Mouse (Mus musculus) liver (tissue): ENCODE results near the gene Synm.

Experiments used
- DNase-seq: peaks from one replicate; pipeline ENCODE4 v3.0.0-alpha.2; 2020; ENCODE audit warnings: mixed read lengths

Gene Synm

DNA sequence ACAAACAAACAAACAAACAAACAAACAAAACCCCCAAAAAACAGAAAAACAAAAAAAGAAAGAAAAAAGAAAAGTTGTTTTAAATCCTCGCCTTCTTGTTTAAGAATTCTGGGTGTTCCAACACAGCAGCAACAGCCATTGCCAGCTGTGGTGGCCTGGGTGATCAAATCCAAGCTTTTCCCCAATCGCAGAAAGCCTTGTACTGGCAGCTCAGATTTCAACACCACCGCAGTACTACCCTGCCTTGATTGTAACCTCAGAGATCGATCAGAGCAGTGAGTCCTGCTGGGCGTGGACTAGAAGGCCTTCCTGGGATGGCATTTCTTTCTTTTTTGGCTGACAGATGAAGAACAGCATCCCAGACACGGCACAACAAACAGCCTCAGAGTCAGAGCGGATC lies 63.6 kb downstream of the Synm start:
- DNase-seq = no peak

DNA sequence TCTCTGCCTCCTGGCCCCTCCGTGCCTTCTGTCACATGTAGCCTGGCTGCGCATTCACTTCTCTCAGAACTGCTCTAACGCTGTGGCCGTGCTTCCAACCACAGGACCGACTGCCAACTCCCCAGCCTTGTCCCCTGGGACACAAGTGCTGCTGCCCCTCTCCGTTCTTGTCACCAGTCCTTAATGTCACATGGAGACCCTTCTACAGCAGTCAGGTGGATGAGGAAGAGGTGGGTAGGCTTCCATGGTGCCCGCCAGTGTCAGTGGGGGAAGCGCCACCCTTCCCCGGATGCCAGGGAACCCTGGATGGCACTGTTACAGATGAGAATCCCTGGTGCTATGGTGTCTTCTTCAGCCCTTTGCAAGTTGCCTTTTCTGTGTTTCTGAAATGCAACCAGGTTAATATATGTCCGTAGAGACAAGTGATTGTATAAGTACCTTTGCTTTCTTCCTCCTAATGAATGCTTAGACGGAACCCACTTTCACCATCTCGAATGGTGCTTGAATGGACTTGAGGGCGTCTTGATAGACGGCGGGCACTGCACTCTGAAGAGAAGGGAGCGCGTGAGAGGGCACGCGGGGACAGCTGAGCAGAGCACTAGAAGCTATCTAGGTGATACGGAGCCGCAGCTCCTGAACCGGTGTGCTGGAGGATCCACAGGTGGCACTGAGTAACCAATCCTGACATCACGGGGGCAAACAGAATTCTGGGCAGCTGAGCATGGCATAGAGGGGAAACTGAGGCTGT lies 66.6 kb downstream of the Synm start:
- DNase-seq = no peak

DNA sequence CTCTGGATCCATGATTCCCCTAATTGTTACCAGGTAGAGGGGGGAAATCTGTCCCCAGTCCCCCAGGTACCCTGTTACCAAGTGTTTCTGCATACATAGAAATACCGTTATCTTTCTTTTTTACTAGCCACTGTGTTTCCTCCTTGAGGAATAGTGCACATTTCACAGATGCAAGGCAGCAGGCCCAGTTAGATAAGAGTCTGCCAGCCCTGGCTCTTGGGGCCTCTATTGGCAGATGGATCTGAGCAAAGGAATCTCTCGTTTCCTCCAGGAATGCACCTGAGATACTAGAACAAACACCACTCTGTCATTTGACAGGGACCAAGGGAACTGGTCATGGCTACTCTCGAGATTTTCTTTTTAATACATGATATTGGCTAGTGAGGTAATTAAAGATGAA lies 67.4 kb downstream of the Synm start:
- no peak for DNase-seq

GRCm38 (mm10) chr7:67691036-67691435 lies 68.5 kb downstream of the Synm start:
- DNase-seq = no peak

DNA sequence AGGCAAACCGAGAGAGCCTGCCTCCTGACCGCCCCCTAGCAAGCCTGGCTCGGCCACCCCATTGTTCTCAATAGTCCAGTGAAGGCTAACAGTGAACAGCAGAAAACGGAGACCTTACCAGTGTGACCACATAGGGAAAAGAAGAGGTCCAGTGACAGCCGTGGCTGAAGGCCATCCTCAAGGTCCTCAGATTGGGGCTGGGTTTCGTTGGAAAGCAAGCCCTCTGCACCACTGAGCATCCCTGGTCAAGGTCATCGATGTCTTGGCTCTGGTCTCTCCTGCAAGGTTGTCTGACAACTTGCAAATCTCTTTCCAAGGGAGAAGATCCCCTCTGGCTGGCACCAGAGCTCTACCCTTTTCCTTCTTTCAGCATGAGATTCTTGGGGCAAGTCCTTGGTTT lies 69.7 kb downstream of the Synm start:
- no peak for DNase-seq

GRCm38 (mm10) chr7:67688281-67688680 lies 71.3 kb downstream of the Synm start:
- no peak for DNase-seq

DNA sequence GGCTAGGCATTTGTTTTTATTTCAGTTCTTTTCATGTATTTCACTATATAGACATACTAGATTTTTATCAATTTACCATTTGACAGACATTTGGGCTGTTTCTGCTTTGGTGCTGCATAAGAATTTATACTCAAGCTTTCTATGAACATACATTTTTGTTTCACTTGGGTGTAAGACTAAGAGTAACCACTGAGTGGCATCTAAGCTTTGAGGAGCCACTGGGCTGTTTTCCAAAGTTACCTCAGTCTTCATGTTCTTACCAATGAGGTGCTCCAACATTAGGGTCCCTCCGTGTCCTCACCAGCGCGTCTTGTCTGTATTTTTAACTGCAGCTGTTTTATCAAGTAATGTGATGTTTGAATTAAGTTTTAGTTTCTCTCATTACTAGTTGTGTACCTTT lies 73.0 kb downstream of the Synm start:
- no peak for DNase-seq

DNA sequence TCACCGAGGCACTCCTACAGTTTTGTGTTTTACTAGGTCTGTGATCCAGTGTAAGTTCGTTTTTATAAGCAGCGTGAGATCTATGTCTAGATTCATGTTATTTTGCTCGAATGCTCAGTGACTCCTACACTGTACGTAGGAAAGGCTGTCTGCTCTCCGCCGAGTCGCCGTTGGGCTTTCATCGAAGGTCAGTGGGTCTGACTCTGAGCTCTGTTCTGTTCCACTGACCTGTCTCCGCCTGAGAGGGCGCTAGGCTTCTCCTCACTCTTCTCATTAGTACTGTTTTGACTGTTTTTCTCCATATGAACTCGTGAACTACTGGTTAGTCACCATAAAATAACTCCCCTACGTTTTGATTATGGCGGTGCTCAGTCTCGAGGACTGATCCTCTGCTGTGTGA lies 76.5 kb downstream of the Synm start:
- DNase-seq = no peak

DNA sequence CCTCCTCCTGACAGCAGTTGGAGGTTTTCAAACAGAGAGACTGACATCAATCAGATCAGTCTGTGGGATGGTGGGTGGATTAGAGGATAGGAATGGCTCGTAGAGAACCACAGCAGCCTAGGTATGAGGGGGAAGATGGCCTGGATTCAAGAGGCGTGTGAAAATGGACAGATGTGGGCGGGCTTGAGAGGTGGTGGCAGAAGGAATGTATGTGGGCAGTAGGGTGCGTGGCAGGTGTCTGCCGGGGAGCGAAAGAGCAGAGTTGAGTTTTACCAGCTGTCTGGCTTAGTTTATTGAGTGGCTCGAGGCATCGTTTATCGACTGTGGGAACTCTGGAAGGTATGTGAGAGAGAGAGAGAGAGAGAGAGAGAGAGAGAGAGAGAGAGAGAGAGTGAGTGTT lies 78.5 kb downstream of the Synm start:
- no peak for DNase-seq
